14 mouse cellular contexts compared by ENCODE assay signal in genomic region chr11:96338957-96339855, GRCm38 (mm10). TPM values are rescaled to one million over a fixed set of nuclear protein-coding genes. Genes with fewer than 3 reads are reported as not detected.
DNase-seq lines count a peak whose midpoint lies in the region; ATAC-seq lines count a peak whose summit lies in the region.
"Had no signal": no experiment of that assay in that cellular context is flagged by ENCODE, and none has a peak within 500 bp of the region (broad histone marks: within the 10 kb centered on the region; RNA-seq: fewer than 3 reads in every experiment).

No protein-coding gene starts in this region.

- H3K27me3 ChIP-seq in embryonic facial prominence, embryonic 10.5 days (replicated peaks; ENCODE audit: low read depth, poor library complexity, severe bottlenecking), result peaks cover 100% of the 10 kb centered on the region
- H3K27me3 ChIP-seq in intestine, embryonic 14.5 days (replicated peaks; ENCODE audit: control insufficient read depth, insufficient read depth, low read length), result no peaks in the 10 kb centered on the region
- no peaks in the 10 kb centered on the region for H3K27me3 ChIP-seq in neural tube, embryonic 13.5 days
- H3K27me3 ChIP-seq in liver, embryonic 12.5 days (replicated peaks), result peaks cover 99% of the 10 kb centered on the region
- H3K27me3 ChIP-seq: Patski had no signal

- 10% methylated on average over 7 of the region's 7 CpGs for WGBS in embryonic facial prominence, embryonic 10.5 days
- WGBS in intestine, embryonic 14.5 days, result 43% methylated on average over 7 of the region's 7 CpGs
- WGBS in neural tube, embryonic 13.5 days, result 17% methylated on average over 7 of the region's 7 CpGs
- 25% methylated on average over 7 of the region's 7 CpGs for WGBS in liver, embryonic 12.5 days (ENCODE audit: insufficient replicate concordance)

- H3K36me3 ChIP-seq in embryonic facial prominence, embryonic 10.5 days (replicated peaks), result no peaks in the 10 kb centered on the region
- H3K36me3 ChIP-seq in intestine, embryonic 14.5 days (ENCODE audit: control insufficient read depth, insufficient read depth, low read length), result peaks cover 2% of the 10 kb centered on the region; the same call in 1 of the 2 replicates
- H3K36me3 ChIP-seq in neural tube, embryonic 13.5 days, result peaks cover 26% of the 10 kb centered on the region
- H3K36me3 ChIP-seq in liver, embryonic 12.5 days, result no peaks in the 10 kb centered on the region
- H3K36me3 ChIP-seq: liver, embryonic 13.5 days had no signal

- no peak overlapping the region for H3K27ac ChIP-seq in embryonic facial prominence, embryonic 10.5 days (replicated peaks)
- peak overlapping the region; percentile 98 for H3K27ac ChIP-seq in intestine, embryonic 14.5 days (ENCODE audit: low read depth)
- peak overlapping the region; percentile 100 for H3K27ac ChIP-seq in neural tube, embryonic 13.5 days (replicated peaks)
- H3K27ac ChIP-seq in liver, embryonic 12.5 days, result no peak overlapping the region
- H3K27ac ChIP-seq: liver, embryonic 13.5 days had no signal

- H3K4me2 ChIP-seq in intestine, embryonic 14.5 days (ENCODE audit: low read length), result peak overlapping the region; percentile 85
- H3K4me2 ChIP-seq in neural tube, embryonic 13.5 days, result peak overlapping the region; percentile 96
- H3K4me2 ChIP-seq in liver, embryonic 12.5 days, result no peak overlapping the region
- H3K4me2 ChIP-seq: liver, embryonic 13.5 days had no signal

- ATAC-seq in intestine, embryonic 14.5 days (replicated peaks; ENCODE audit: low FRiP score, low TSS enrichment, low read depth), result no peak
- no peak for ATAC-seq in neural tube, embryonic 13.5 days (ENCODE audit: low read depth)
- no peak for ATAC-seq in liver, embryonic 12.5 days
- ATAC-seq: CD4-positive, CD25-positive, alpha-beta regulatory T cell, adult 4 months; Patski had no signal

- DNase-seq in kidney, adult 18-20 months, result peak; percentile 33
- no peak for DNase-seq in kidney, adult 8-10 months
- no peak for DNase-seq in embryonic facial prominence, embryonic 10.5 days (ENCODE audit: low spot score)
- no peak for DNase-seq in intestine, embryonic 14.5 days (ENCODE audit: low spot score)
- no peak for DNase-seq in retina, embryonic 14.5 days (ENCODE audit: low spot score)
- DNase-seq in thymus, postnatal 25 days, result no peak
- DNase-seq: layer of hippocampus, adult 9-11 months; liver, embryonic 13.5 days; midbrain, embryonic 14.5 days had no signal

- H3K9ac ChIP-seq in intestine, embryonic 14.5 days (ENCODE audit: low read length), result peak overlapping the region; percentile 76
- H3K9ac ChIP-seq in neural tube, embryonic 13.5 days, result peak overlapping the region; percentile 100
- H3K9ac ChIP-seq in liver, embryonic 12.5 days, result no peak overlapping the region
- H3K9ac ChIP-seq: liver, embryonic 13.5 days had no signal

- H3K9me3 ChIP-seq in embryonic facial prominence, embryonic 10.5 days, result no peaks in the 10 kb centered on the region
- no peaks in the 10 kb centered on the region for H3K9me3 ChIP-seq in intestine, embryonic 14.5 days (ENCODE audit: control insufficient read depth, low read length)
- H3K9me3 ChIP-seq in neural tube, embryonic 13.5 days, result no peaks in the 10 kb centered on the region
- H3K9me3 ChIP-seq in liver, embryonic 12.5 days (replicated peaks), result no peaks in the 10 kb centered on the region
- H3K9me3 ChIP-seq: liver, embryonic 13.5 days had no signal

- H3K4me1 ChIP-seq in embryonic facial prominence, embryonic 10.5 days, result peaks cover 4% of the 10 kb centered on the region; the same call in 1 of the 2 replicates
- H3K4me1 ChIP-seq in intestine, embryonic 14.5 days (replicated peaks; ENCODE audit: control insufficient read depth, insufficient read depth, low read length), result peaks cover 80% of the 10 kb centered on the region
- H3K4me1 ChIP-seq in neural tube, embryonic 13.5 days (replicated peaks), result peaks cover 96% of the 10 kb centered on the region
- peaks cover 4% of the 10 kb centered on the region; the same call in 1 of the 2 replicates for H3K4me1 ChIP-seq in liver, embryonic 12.5 days

- peak overlapping the region; percentile 49 for H3K4me3 ChIP-seq in embryonic facial prominence, embryonic 10.5 days
- H3K4me3 ChIP-seq in intestine, embryonic 14.5 days (ENCODE audit: low read depth, low read length), result peak overlapping the region; percentile 41; the same call in 1 of the 2 replicates
- peak overlapping the region; percentile 99 for H3K4me3 ChIP-seq in neural tube, embryonic 13.5 days
- H3K4me3 ChIP-seq in liver, embryonic 12.5 days, result no peak overlapping the region
- H3K4me3 ChIP-seq: erythroblast, embryonic 14.5 days; liver, embryonic 13.5 days had no signal

RNA-seq across cellular contexts. Expression of gene Hoxb2, which starts 11.1 kb away (rescaled TPM):
- polyA plus RNA-seq in embryonic facial prominence, embryonic 10.5 days (2016; fragmentation: Nextera tagmentation; extraction: Ambion mirVana), result 5.8 and 17.0 TPM in 2 replicates
- 22.9 and 27.9 TPM in 2 replicates for polyA plus RNA-seq in intestine, embryonic 14.5 days (2014; fragmentation: Nextera tagmentation; extraction: Ambion mirVana)
- 63.0 and 67.1 TPM in 2 replicates for polyA plus RNA-seq in neural tube, embryonic 13.5 days (2015; fragmentation: Nextera tagmentation; extraction: Ambion mirVana)
- polyA plus RNA-seq in liver, embryonic 12.5 days (2016; fragmentation: Nextera tagmentation; extraction: Ambion mirVana), result 4.4 and 4.6 TPM in 2 replicates
- polyA plus RNA-seq: erythroblast, embryonic 14.5 days had no signal

RNA-seq across cellular contexts. Expression of gene Hoxb3, which starts 16.1 kb away (rescaled TPM):
- polyA plus RNA-seq in embryonic facial prominence, embryonic 10.5 days (2016; fragmentation: Nextera tagmentation; extraction: Ambion mirVana), result 0.69 and 3.4 TPM in 2 replicates
- 3.7 and 4.9 TPM in 2 replicates for polyA plus RNA-seq in intestine, embryonic 14.5 days (2014; fragmentation: Nextera tagmentation; extraction: Ambion mirVana)
- 12.8 and 14.7 TPM in 2 replicates for polyA plus RNA-seq in neural tube, embryonic 13.5 days (2015; fragmentation: Nextera tagmentation; extraction: Ambion mirVana)
- polyA plus RNA-seq in liver, embryonic 12.5 days (2016; fragmentation: Nextera tagmentation; extraction: Ambion mirVana), result 0.31 and 0.36 TPM in 2 replicates
- polyA plus RNA-seq: erythroblast, embryonic 14.5 days; midbrain, embryonic 14.5 days had no signal

RNA-seq across cellular contexts. Expression of gene Hoxb4, which starts 21.1 kb away (rescaled TPM):
- 0.09 and 0.23 TPM in 2 replicates for polyA plus RNA-seq in embryonic facial prominence, embryonic 10.5 days (2016; fragmentation: Nextera tagmentation; extraction: Ambion mirVana)
- 3.5 and 3.8 TPM in 2 replicates for polyA plus RNA-seq in intestine, embryonic 14.5 days (2014; fragmentation: Nextera tagmentation; extraction: Ambion mirVana)
- 7.5 and 8.7 TPM in 2 replicates for polyA plus RNA-seq in neural tube, embryonic 13.5 days (2015; fragmentation: Nextera tagmentation; extraction: Ambion mirVana)
- polyA plus RNA-seq in liver, embryonic 12.5 days (2016; fragmentation: Nextera tagmentation; extraction: Ambion mirVana), result 0.62 and 0.66 TPM in 2 replicates
- polyA plus RNA-seq: erythroblast, embryonic 14.5 days; midbrain, embryonic 14.5 days had no signal

RNA-seq across cellular contexts. Expression of gene Hoxb1, which starts 26.3 kb away (rescaled TPM):
- polyA plus RNA-seq in embryonic facial prominence, embryonic 10.5 days (2016; fragmentation: Nextera tagmentation; extraction: Ambion mirVana), result 1.2 and 7.1 TPM in 2 replicates
- polyA plus RNA-seq in intestine, embryonic 14.5 days (2014; fragmentation: Nextera tagmentation; extraction: Ambion mirVana), result 0.36 and 0.42 TPM in 2 replicates
- polyA plus RNA-seq in neural tube, embryonic 13.5 days (2015; fragmentation: Nextera tagmentation; extraction: Ambion mirVana), result 1.2 and 1.6 TPM in 2 replicates
- 0.14 and 0.22 TPM in 2 replicates for polyA plus RNA-seq in liver, embryonic 12.5 days (2016; fragmentation: Nextera tagmentation; extraction: Ambion mirVana)
- polyA plus RNA-seq: CD4-positive, CD25-positive, alpha-beta regulatory T cell, adult 4 months; erythroblast, embryonic 14.5 days; midbrain, embryonic 14.5 days; Patski had no signal

RNA-seq across cellular contexts. Expression of gene Hoxb5, which starts 36.1 kb away (rescaled TPM):
- 0.07 and 0.28 TPM in 2 replicates for polyA plus RNA-seq in embryonic facial prominence, embryonic 10.5 days (2016; fragmentation: Nextera tagmentation; extraction: Ambion mirVana)
- 49.6 and 51.6 TPM in 2 replicates for polyA plus RNA-seq in intestine, embryonic 14.5 days (2014; fragmentation: Nextera tagmentation; extraction: Ambion mirVana)
- polyA plus RNA-seq in neural tube, embryonic 13.5 days (2015; fragmentation: Nextera tagmentation; extraction: Ambion mirVana), result 67.1 and 88.3 TPM in 2 replicates
- 1.3 and 1.5 TPM in 2 replicates for polyA plus RNA-seq in liver, embryonic 12.5 days (2016; fragmentation: Nextera tagmentation; extraction: Ambion mirVana)
- polyA plus RNA-seq: CD4-positive, CD25-positive, alpha-beta regulatory T cell, adult 4 months; erythroblast, embryonic 14.5 days; midbrain, embryonic 14.5 days had no signal

Comparison
In these comparisons a context has a peak if more than half of its experiments do, and no peak if none do; other contexts are left out.
1. H3K27ac ChIP-seq: peak in intestine, embryonic 14.5 days (single experiment) and neural tube, embryonic 13.5 days (single experiment); none in embryonic facial prominence, embryonic 10.5 days (single experiment) and liver, embryonic 12.5 days (single experiment).